15 mouse cellular contexts compared by ENCODE assay signal in the genomic region with DNA sequence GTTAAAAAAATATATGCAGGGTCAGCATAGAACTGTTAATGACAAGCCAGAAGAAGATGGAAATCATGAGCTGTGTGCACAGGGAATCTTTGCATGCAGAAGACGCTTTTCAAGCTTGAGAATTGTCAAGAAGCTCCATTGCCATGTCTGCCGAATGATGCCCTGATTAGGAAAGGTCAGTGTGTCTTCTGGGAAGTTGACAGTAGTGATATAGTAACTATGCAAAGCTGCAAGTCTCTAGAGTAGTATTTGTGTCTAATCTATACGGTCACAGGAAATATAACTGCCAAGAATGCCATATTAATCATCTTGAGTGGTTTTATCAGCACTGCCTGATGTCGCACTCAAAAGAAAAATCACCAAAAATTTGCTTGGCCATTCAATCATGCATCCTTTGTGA.
"Had no signal": no experiment of that assay in that cellular context is flagged by ENCODE, and none has a peak within 500 bp of the region (broad histone marks: within the 10 kb centered on the region; RNA-seq: fewer than 3 reads in every experiment).

No protein-coding gene starts in this region.

- H3K27me3 ChIP-seq: limb, embryonic 12.5 days; liver, embryonic 13.5 days; midbrain, embryonic 13.5 days; stomach, embryonic 15.5 days had no signal

- H3K4me3 ChIP-seq: layer of hippocampus, adult 2 months; limb, embryonic 12.5 days; liver, embryonic 13.5 days; midbrain, embryonic 13.5 days; stomach, embryonic 15.5 days had no signal

- H3K4me1 ChIP-seq: limb, embryonic 12.5 days; liver, embryonic 13.5 days; midbrain, embryonic 13.5 days; stomach, embryonic 15.5 days had no signal

- ATAC-seq: intestine, embryonic 16.5 days; midbrain, embryonic 13.5 days had no signal

- H3K9ac ChIP-seq: limb, embryonic 12.5 days; liver, embryonic 13.5 days; midbrain, embryonic 13.5 days; stomach, embryonic 15.5 days had no signal

- H3K4me2 ChIP-seq: limb, embryonic 12.5 days; liver, embryonic 13.5 days; midbrain, embryonic 13.5 days; stomach, embryonic 15.5 days had no signal

- H3K9me3 ChIP-seq: limb, embryonic 12.5 days; liver, embryonic 13.5 days; midbrain, embryonic 13.5 days; stomach, embryonic 15.5 days had no signal

- DNase-seq: kidney, adult 2 months; kidney, postnatal 4 days; liver; liver, embryonic 13.5 days; lung, adult 18-20 months; retina, postnatal 1 day; right cerebral cortex, postnatal 14 days; thymus, adult 2 months; thymus, postnatal 25 days had no signal

- H3K36me3 ChIP-seq: limb, embryonic 12.5 days; liver, embryonic 13.5 days; midbrain, embryonic 13.5 days; stomach, embryonic 15.5 days had no signal

- H3K27ac ChIP-seq: kidney, postnatal 0 days; layer of hippocampus, adult 2 months; limb, embryonic 12.5 days; liver, embryonic 13.5 days; midbrain, embryonic 13.5 days; stomach, embryonic 15.5 days had no signal
